Mouse (Mus musculus): ENCODE data around the gene Col6a3. TPM values are rescaled to one million over a fixed set of nuclear protein-coding genes. Genes with fewer than 3 reads are reported as not detected.
A peak's percentile ranks its signal among the peaks of the same experiment; 100 is the strongest.

Col6a3 gene
- polyA plus RNA-seq (2015; fragmentation: Nextera tagmentation; extraction: Ambion mirVana), result 5.9 and 7.8 TPM in 2 replicates

- no peaks in the 10 kb centered on the region for H3K9me3 ChIP-seq (replicated peaks; ENCODE audit: control insufficient read depth, low read length, poor library complexity, severe bottlenecking)
- H3K9ac ChIP-seq (ENCODE audit: low read depth, low read length), result no peak within 1 kb of the TSS
- no peaks in the 10 kb centered on the region for H3K27me3 ChIP-seq (ENCODE audit: control insufficient read depth, insufficient read depth, low read depth, low read length)
- no peak within 1 kb of the TSS for H3K27ac ChIP-seq (ENCODE audit: low read length)
- H3K4me1 ChIP-seq (ENCODE audit: control insufficient read depth, insufficient read depth, low read length), result no peaks in the 10 kb centered on the region
- no peak within 1 kb of the TSS for H3K4me3 ChIP-seq (ENCODE audit: low read depth, low read length)
- WGBS, result 64% methylated on average over 4 of the region's 4 CpGs
- no peaks in the 10 kb centered on the region for H3K36me3 ChIP-seq (ENCODE audit: control insufficient read depth, insufficient read depth, low read length)
- ATAC-seq, result no peak
- no peak within 1 kb of the TSS for H3K4me2 ChIP-seq (ENCODE audit: low read length)
Measured at GRCm38 (mm10) chr1:90843836-90844235, at the start of gene Col6a3. Gene Col6a3 (minus strand): TSS chr1:90843971.

DNA sequence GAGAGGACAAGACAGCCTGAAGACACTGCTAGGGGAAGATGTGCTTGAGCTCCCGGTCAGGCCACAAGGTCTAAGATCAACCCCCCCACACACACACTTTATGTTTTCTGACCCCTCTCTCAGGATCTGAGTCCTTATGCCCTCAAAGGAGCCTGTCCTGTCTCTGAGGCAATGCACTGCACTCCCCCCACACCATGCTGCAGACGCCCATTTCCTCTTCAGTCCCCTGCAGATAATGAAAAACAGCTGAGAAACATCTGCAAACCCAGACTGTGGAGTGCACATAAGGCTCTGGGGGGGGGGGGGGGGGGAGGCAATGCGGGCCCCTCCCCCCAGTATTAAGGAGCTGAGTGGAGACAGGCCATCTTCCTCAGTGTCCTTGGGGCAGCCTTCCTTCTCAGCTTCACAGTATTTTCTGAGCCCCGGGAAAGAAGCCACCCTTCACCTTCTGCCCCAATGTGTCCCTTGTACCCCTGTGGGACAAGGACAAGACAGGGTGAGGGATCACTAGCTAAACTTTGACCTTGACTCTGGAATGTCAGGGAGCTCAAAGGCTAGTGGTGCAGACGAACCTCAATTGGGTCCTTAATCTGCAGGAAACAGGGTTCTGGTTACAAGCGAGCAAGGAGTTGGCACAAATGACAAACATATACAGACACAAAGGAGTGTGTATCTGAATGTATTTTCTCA lies 42.1 kb upstream of the Col6a3 start:
- H3K4me3 ChIP-seq (ENCODE audit: low read depth, low read length), result no peak overlapping the region
- no peaks in the 10 kb centered on the region for H3K4me1 ChIP-seq (ENCODE audit: control insufficient read depth, insufficient read depth, low read length)
- H3K27me3 ChIP-seq (ENCODE audit: control insufficient read depth, insufficient read depth, low read depth, low read length), result no peaks in the 10 kb centered on the region
- 0 out of 2 replicates have a peak, but pooled peaks cover 5% of the 10 kb centered on the region for H3K9me3 ChIP-seq (replicated peaks; ENCODE audit: control insufficient read depth, low read length, poor library complexity, severe bottlenecking)
- WGBS, result 75% methylated on average over 6 of the region's 6 CpGs
- no peak overlapping the region for H3K9ac ChIP-seq (ENCODE audit: low read depth, low read length)
- no peak overlapping the region for H3K27ac ChIP-seq (ENCODE audit: low read length)
- H3K4me2 ChIP-seq (ENCODE audit: low read length), result no peak overlapping the region
- H3K36me3 ChIP-seq (ENCODE audit: control insufficient read depth, insufficient read depth, low read length), result no peaks in the 10 kb centered on the region
- ATAC-seq, result no peak

- H3K4me2 ChIP-seq (ENCODE audit: low read length), result no peak overlapping the region
- no peak overlapping the region for H3K27ac ChIP-seq (ENCODE audit: low read length)
- no peaks in the 10 kb centered on the region for H3K4me1 ChIP-seq (ENCODE audit: control insufficient read depth, insufficient read depth, low read length)
- no peak for ATAC-seq
- 66% methylated on average over 5 of the region's 5 CpGs for WGBS
- no peaks in the 10 kb centered on the region for H3K27me3 ChIP-seq (ENCODE audit: control insufficient read depth, insufficient read depth, low read depth, low read length)
- no peak overlapping the region for H3K9ac ChIP-seq (ENCODE audit: low read depth, low read length)
- H3K36me3 ChIP-seq (ENCODE audit: control insufficient read depth, insufficient read depth, low read length), result no peaks in the 10 kb centered on the region
- no peak overlapping the region for H3K4me3 ChIP-seq (ENCODE audit: low read depth, low read length)
- H3K9me3 ChIP-seq (replicated peaks; ENCODE audit: control insufficient read depth, low read length, poor library complexity, severe bottlenecking), result no peaks in the 10 kb centered on the region
Measured at GRCm38 (mm10) chr1:90876486-90877270, 32.9 kb upstream of the Col6a3 start.

DNA sequence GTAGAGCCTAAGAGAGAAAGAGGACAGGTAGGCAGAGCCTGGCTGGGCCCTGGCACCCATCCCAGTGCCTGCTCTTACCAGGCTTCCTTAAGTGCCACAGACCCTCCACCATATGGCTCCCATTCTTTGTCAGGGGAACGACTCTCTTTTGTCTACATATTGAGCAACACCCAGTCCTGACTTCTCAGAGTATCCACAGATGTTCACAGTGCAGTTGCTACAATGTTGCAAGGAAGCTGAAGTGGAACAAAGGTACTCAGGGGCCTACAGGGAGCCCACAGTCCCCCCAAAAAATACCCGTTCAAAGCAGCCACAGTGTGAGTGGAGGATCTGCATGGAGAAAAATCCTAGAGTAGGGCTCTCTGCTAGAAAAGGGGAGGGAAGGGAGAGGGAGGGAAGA lies 32.2 kb upstream of the Col6a3 start:
- Histone ChIP-seq H3K27ac (ENCODE audit: low read length) (no peak overlapping the region), H3K4me3 (ENCODE audit: low read depth, low read length) (no peak overlapping the region), H3K9ac (ENCODE audit: low read depth, low read length) (no peak overlapping the region), H3K4me1 (ENCODE audit: control insufficient read depth, insufficient read depth, low read length) (no peaks in the 10 kb centered on the region), H3K9me3 (replicated peaks; ENCODE audit: control insufficient read depth, low read length, poor library complexity, severe bottlenecking) (no peaks in the 10 kb centered on the region), H3K27me3 (ENCODE audit: control insufficient read depth, insufficient read depth, low read depth, low read length) (no peaks in the 10 kb centered on the region), H3K4me2 (ENCODE audit: low read length) (no peak overlapping the region), H3K36me3 (ENCODE audit: control insufficient read depth, insufficient read depth, low read length) (no peaks in the 10 kb centered on the region)
- ATAC-seq, result no peak
- WGBS, result 53% methylated on average over 2 of the region's 2 CpGs

- Histone ChIP-seq H3K9me3 (replicated peaks; ENCODE audit: control insufficient read depth, low read length, poor library complexity, severe bottlenecking) (no peaks in the 10 kb centered on the region), H3K36me3 (ENCODE audit: control insufficient read depth, insufficient read depth, low read length) (no peaks in the 10 kb centered on the region), H3K4me3 (ENCODE audit: low read depth, low read length) (no peak overlapping the region), H3K9ac (ENCODE audit: low read depth, low read length) (no peak overlapping the region), H3K27me3 (ENCODE audit: control insufficient read depth, insufficient read depth, low read depth, low read length) (no peaks in the 10 kb centered on the region), H3K4me2 (ENCODE audit: low read length) (no peak overlapping the region), H3K4me1 (ENCODE audit: control insufficient read depth, insufficient read depth, low read length) (no peaks in the 10 kb centered on the region), H3K27ac (ENCODE audit: low read length) (no peak overlapping the region)
- WGBS, result 88% methylated on average over 8 of the region's 8 CpGs
- no peak for ATAC-seq
Measured at GRCm38 (mm10) chr1:90875371-90875770, 31.6 kb upstream of the Col6a3 start.

DNA sequence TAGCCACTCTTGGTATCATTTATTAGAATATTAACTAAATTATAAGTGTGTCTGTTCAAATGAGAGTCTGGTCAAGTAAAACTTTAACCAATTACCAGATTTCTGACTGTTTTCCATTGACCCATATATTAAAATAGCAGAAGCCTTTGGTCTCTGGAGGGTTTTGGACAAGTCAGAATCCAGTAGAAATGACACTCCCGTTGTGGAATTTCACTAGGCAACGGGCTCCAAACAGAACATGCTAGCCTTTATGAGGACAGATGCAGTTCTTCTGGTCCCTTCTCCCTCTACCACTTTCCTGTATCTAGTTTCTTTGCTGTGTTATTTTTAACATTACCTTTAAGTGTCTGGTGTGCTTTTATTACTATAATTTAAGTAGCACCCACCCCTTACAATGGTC lies 26.8 kb upstream of the Col6a3 start:
- H3K4me3 ChIP-seq (ENCODE audit: low read depth, low read length), result no peak overlapping the region
- H3K4me2 ChIP-seq (ENCODE audit: low read length), result no peak overlapping the region
- no peaks in the 10 kb centered on the region for H3K27me3 ChIP-seq (ENCODE audit: control insufficient read depth, insufficient read depth, low read depth, low read length)
- no peaks in the 10 kb centered on the region for H3K4me1 ChIP-seq (ENCODE audit: control insufficient read depth, insufficient read depth, low read length)
- H3K27ac ChIP-seq (ENCODE audit: low read length), result no peak overlapping the region
- no peaks in the 10 kb centered on the region for H3K9me3 ChIP-seq (replicated peaks; ENCODE audit: control insufficient read depth, low read length, poor library complexity, severe bottlenecking)
- WGBS, result 90% methylated on average over 2 of the region's 2 CpGs
- no peaks in the 10 kb centered on the region for H3K36me3 ChIP-seq (ENCODE audit: control insufficient read depth, insufficient read depth, low read length)
- no peak overlapping the region for H3K9ac ChIP-seq (ENCODE audit: low read depth, low read length)
- ATAC-seq, result no peak

DNA sequence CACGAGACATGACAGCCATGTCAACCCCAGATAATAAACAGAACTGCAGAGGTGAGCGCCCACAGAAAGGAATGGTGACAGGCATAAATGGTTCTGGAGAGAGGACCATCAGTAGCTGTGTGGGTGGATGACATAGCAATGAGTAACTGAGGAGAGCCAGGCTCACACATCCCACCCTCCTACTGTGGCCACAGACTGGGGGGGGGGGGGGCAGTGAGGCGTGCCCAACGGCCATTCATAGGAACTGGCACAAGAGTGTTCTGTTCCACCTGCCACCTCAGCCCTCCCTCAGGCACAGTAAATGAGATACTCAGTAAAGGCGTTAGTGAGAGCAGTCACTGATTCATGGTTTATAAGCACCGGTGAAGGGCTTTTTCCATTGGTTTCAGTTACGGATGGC lies 23.0 kb upstream of the Col6a3 start:
- Histone ChIP-seq H3K27ac (ENCODE audit: low read length) (no peak overlapping the region), H3K4me1 (ENCODE audit: control insufficient read depth, insufficient read depth, low read length) (no peaks in the 10 kb centered on the region)

DNA sequence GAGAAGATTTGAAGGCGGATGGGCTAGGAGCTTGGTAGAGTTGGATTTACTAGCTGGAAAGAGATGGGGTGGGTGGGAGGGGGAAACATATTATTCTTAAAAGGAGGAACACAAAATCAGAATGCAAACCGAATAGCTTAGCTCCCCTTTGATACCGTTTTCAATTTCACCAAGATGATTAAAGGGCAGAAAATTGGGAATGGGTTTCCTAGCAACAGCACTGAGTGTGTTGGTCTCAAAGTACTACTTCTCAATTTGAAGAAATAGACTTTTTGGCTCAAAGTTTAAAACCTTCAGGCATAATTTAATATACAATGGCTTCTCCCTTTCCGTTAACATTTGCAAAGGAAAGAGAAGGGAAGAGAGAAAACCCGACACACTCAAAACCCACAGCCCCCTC lies 12.1 kb upstream of the Col6a3 start:
- Histone ChIP-seq H3K9ac (ENCODE audit: low read depth, low read length) (no peak overlapping the region), H3K4me1 (ENCODE audit: control insufficient read depth, insufficient read depth, low read length) (no peaks in the 10 kb centered on the region), H3K27me3 (ENCODE audit: control insufficient read depth, insufficient read depth, low read depth, low read length) (no peaks in the 10 kb centered on the region), H3K27ac (ENCODE audit: low read length) (peak overlapping the region; percentile 38; the same call in 1 of the 2 replicates), H3K4me3 (ENCODE audit: low read depth, low read length) (no peak overlapping the region), H3K9me3 (replicated peaks; ENCODE audit: control insufficient read depth, low read length, poor library complexity, severe bottlenecking) (no peaks in the 10 kb centered on the region), H3K36me3 (ENCODE audit: control insufficient read depth, insufficient read depth, low read length) (no peaks in the 10 kb centered on the region), H3K4me2 (ENCODE audit: low read length) (no peak overlapping the region)
- 43% methylated on average over 5 of the region's 5 CpGs for WGBS
- peak; percentile 62; the same call in 1 of the 2 replicates for ATAC-seq

More for the DNA sequence above, 23.0 kb upstream of the Col6a3 start:
- 92% methylated on average over 7 of the region's 7 CpGs for WGBS
- no peaks in the 10 kb centered on the region for H3K9me3 ChIP-seq (replicated peaks; ENCODE audit: control insufficient read depth, low read length, poor library complexity, severe bottlenecking)
- no peaks in the 10 kb centered on the region for H3K36me3 ChIP-seq (ENCODE audit: control insufficient read depth, insufficient read depth, low read length)
- ATAC-seq, result no peak
- no peak overlapping the region for H3K4me2 ChIP-seq (ENCODE audit: low read length)
- H3K4me3 ChIP-seq (ENCODE audit: low read depth, low read length), result no peak overlapping the region
- no peak overlapping the region for H3K9ac ChIP-seq (ENCODE audit: low read depth, low read length)
- no peaks in the 10 kb centered on the region for H3K27me3 ChIP-seq (ENCODE audit: control insufficient read depth, insufficient read depth, low read depth, low read length)

DNA sequence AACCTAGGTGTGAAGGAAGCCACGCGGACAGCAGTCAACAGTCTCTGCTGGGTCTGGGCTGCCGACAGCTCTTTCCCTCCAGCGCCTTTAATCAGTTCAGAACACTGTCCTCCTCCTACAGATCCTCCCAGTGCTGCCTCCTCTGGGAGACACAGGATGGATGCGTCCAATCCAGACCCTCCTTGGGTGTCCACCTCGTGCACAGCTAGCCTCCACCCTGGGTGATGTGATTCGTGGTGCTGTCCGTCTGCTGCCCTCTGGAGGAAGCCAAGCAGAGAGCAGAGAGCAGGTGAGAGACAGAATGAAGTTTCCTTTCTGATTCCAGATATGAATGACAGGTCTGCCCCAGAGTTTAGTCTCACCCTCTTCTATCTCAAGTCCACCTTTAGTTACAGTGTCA lies 6.1 kb upstream of the Col6a3 start:
- Histone ChIP-seq H3K36me3 (ENCODE audit: control insufficient read depth, insufficient read depth, low read length) (no peaks in the 10 kb centered on the region), H3K4me1 (ENCODE audit: control insufficient read depth, insufficient read depth, low read length) (no peaks in the 10 kb centered on the region), H3K4me2 (ENCODE audit: low read length) (no peak overlapping the region), H3K27ac (ENCODE audit: low read length) (no peak overlapping the region), H3K9ac (ENCODE audit: low read depth, low read length) (0 out of 2 replicates have a peak overlapping the region, but pooled peaks have one; percentile 30), H3K4me3 (ENCODE audit: low read depth, low read length) (no peak overlapping the region), H3K27me3 (ENCODE audit: control insufficient read depth, insufficient read depth, low read depth, low read length) (no peaks in the 10 kb centered on the region), H3K9me3 (replicated peaks; ENCODE audit: control insufficient read depth, low read length, poor library complexity, severe bottlenecking) (no peaks in the 10 kb centered on the region)
- no peak for ATAC-seq
- 36% methylated on average over 8 of the region's 8 CpGs for WGBS
